Comparison of ENCODE assay signal across 18 mouse cellular contexts in the genomic region with DNA sequence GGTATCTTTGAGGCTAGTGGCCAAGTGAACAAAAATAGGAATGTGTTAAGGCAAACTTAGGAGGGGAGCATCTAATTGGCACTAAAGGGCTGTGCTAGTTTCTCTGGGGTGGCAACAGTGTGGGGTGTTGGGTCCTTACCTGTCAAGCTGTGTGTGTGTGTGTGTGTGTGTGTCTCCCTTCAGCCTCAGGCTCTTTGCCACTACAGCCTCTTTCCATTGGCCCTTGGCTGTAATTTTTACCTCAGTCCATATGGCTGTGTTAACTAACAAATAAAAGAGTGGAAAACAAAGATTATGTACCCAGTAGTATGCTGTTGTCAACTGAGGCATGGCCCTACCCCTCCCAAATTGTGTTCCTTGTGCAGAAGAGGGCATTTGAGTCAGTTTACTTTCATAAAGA. TPM values are rescaled to one million over a fixed set of nuclear protein-coding genes. Genes with fewer than 3 reads are reported as not detected.
DNase-seq lines count a peak whose midpoint lies in the region; ATAC-seq lines count a peak whose summit lies in the region.
"Had no signal": no experiment of that assay in that cellular context is flagged by ENCODE, and none has a peak within 500 bp of the region (broad histone marks: within the 10 kb centered on the region; RNA-seq: fewer than 3 reads in every experiment).

No protein-coding gene starts in this region.

- H3K36me3 ChIP-seq in forebrain, embryonic 10.5 days (replicated peaks): no peaks in the 10 kb centered on the region
- H3K36me3 ChIP-seq in hindbrain, embryonic 12.5 days: no peaks in the 10 kb centered on the region
- H3K36me3 ChIP-seq in midbrain, embryonic 14.5 days (ENCODE audit: control insufficient read depth, insufficient read depth, low read length): no peaks in the 10 kb centered on the region
- H3K36me3 ChIP-seq: heart, embryonic 12.5 days had no signal

- DNase-seq in brain, adult 2 months (ENCODE audit: low read depth, low spot score): peak; percentile 40
- DNase-seq in forebrain, embryonic 10.5 days (ENCODE audit: extremely low spot score, low spot score): no peak
- DNase-seq in midbrain, embryonic 14.5 days: no peak
- no peak for DNase-seq in adrenal gland, adult 2 months
- DNase-seq in urinary bladder, adult 18-20 months (ENCODE audit: low spot score in 2 of 2): no peak
- DNase-seq: cerebellum, adult 8-10 months; gastrocnemius, postnatal 10 days; heart, postnatal 4 days; kidney, adult 8-10 months; liver; lung, embryonic 14.5 days had no signal

- H3K4me3 ChIP-seq in forebrain, embryonic 10.5 days: peak overlapping the region; percentile 16; the same call in 1 of the 2 replicates
- H3K4me3 ChIP-seq in hindbrain, embryonic 12.5 days: peak overlapping the region; percentile 50
- peak overlapping the region; percentile 57 for H3K4me3 ChIP-seq in midbrain, embryonic 14.5 days (replicated peaks; ENCODE audit: low read depth, low read length)
- H3K4me3 ChIP-seq: heart, embryonic 12.5 days had no signal

- H3K4me1 ChIP-seq in forebrain, embryonic 10.5 days: peaks cover 50% of the 10 kb centered on the region
- H3K4me1 ChIP-seq in hindbrain, embryonic 12.5 days: peaks cover 46% of the 10 kb centered on the region
- peaks cover 71% of the 10 kb centered on the region for H3K4me1 ChIP-seq in midbrain, embryonic 14.5 days (ENCODE audit: control insufficient read depth, insufficient read depth, low read length)
- H3K4me1 ChIP-seq: heart, embryonic 12.5 days had no signal

- H3K9ac ChIP-seq in hindbrain, embryonic 12.5 days: peak overlapping the region; percentile 55
- peak overlapping the region; percentile 59 for H3K9ac ChIP-seq in midbrain, embryonic 14.5 days (replicated peaks; ENCODE audit: low read length)
- H3K9ac ChIP-seq: heart, embryonic 12.5 days; lung, embryonic 14.5 days had no signal

- no peaks in the 10 kb centered on the region for H3K9me3 ChIP-seq in forebrain, embryonic 10.5 days
- no peaks in the 10 kb centered on the region for H3K9me3 ChIP-seq in hindbrain, embryonic 12.5 days (replicated peaks)
- H3K9me3 ChIP-seq in midbrain, embryonic 14.5 days (ENCODE audit: control insufficient read depth, low read length): no peaks in the 10 kb centered on the region
- H3K9me3 ChIP-seq: heart, embryonic 12.5 days had no signal

- H3K27ac ChIP-seq in forebrain, embryonic 10.5 days: no peak overlapping the region
- no peak overlapping the region for H3K27ac ChIP-seq in hindbrain, embryonic 12.5 days
- 0 out of 2 replicates have a peak overlapping the region, but pooled peaks have one; percentile 20 for H3K27ac ChIP-seq in midbrain, embryonic 14.5 days (replicated peaks; ENCODE audit: low read depth, low read length)
- H3K27ac ChIP-seq: left cerebral cortex, adult 2 months had no signal

- peaks cover 15% of the 10 kb centered on the region for H3K27me3 ChIP-seq in forebrain, embryonic 10.5 days (ENCODE audit: poor library complexity, severe bottlenecking)
- no peaks in the 10 kb centered on the region for H3K27me3 ChIP-seq in hindbrain, embryonic 12.5 days
- no peaks in the 10 kb centered on the region for H3K27me3 ChIP-seq in midbrain, embryonic 14.5 days (ENCODE audit: control insufficient read depth, insufficient read depth, low read length)

- no peak for ATAC-seq in hindbrain, embryonic 12.5 days (ENCODE audit: low FRiP score)
- no peak for ATAC-seq in midbrain, embryonic 14.5 days (ENCODE audit: low FRiP score, low TSS enrichment)
- no peak for ATAC-seq in megakaryocyte, adult 5-6 weeks (ENCODE audit: poor library complexity, severe bottlenecking)
- ATAC-seq in inflammation-experienced regulatory T-cells, adult 6 months: no peak

- peak overlapping the region; percentile 70 for H3K4me2 ChIP-seq in hindbrain, embryonic 12.5 days (replicated peaks)
- peak overlapping the region; percentile 76 for H3K4me2 ChIP-seq in midbrain, embryonic 14.5 days (ENCODE audit: low read length)
- H3K4me2 ChIP-seq: heart, embryonic 12.5 days; lung, embryonic 14.5 days had no signal

RNA-seq across cellular contexts. Expression of gene Myt1, which starts 5.3 kb away (rescaled TPM):
- polyA plus RNA-seq in forebrain, embryonic 10.5 days (2016; fragmentation: Nextera tagmentation; extraction: Ambion mirVana): 9.5 and 11.5 TPM in 2 replicates
- 57.8 and 62.1 TPM in 2 replicates for polyA plus RNA-seq in hindbrain, embryonic 12.5 days (2016; fragmentation: Nextera tagmentation; extraction: Ambion mirVana)
- polyA plus RNA-seq in midbrain, embryonic 14.5 days (2014; fragmentation: Nextera tagmentation; extraction: Ambion mirVana): 21.2 and 31.3 TPM in 2 replicates
- total RNA-seq in adrenal gland, adult 2 months (2021): 1 to 10 TPM; 2.6 to 5.0 TPM
- 0.91 and 0.99 TPM in 2 replicates for polyA plus RNA-seq in adrenal gland, adult 2 months (2012; rRNA removed)
- total RNA-seq in megakaryocyte, adult 5-6 weeks (2015): not detected in 2 replicates
- total RNA-seq in megakaryocyte, adult 5-6 weeks (2017): not detected in 2 replicates
- polyA plus RNA-seq in inflammation-experienced regulatory T-cells, adult 6 months (2017; shearing (Covaris generic)): not detected
- total RNA-seq: heart, postnatal 4 days; megakaryocyte progenitor cell, adult 5-6 weeks had no signal
- polyA plus RNA-seq: C2C12 had no signal

RNA-seq across cellular contexts. Expression of gene Oprl1, which starts 53.6 kb away (rescaled TPM):
- polyA plus RNA-seq in forebrain, embryonic 10.5 days (2016; fragmentation: Nextera tagmentation; extraction: Ambion mirVana): 4.5 and 5.2 TPM in 2 replicates
- polyA plus RNA-seq in hindbrain, embryonic 12.5 days (2016; fragmentation: Nextera tagmentation; extraction: Ambion mirVana): 42.7 and 43.2 TPM in 2 replicates
- polyA plus RNA-seq in midbrain, embryonic 14.5 days (2014; fragmentation: Nextera tagmentation; extraction: Ambion mirVana): 105 and 110 TPM in 2 replicates
- total RNA-seq in adrenal gland, adult 2 months (2021): 1 to 10 TPM; 1.0 to 3.7 TPM
- polyA plus RNA-seq in adrenal gland, adult 2 months (2012; rRNA removed): 1.3 and 1.6 TPM in 2 replicates
- total RNA-seq in megakaryocyte, adult 5-6 weeks (2015): not detected in 2 replicates
- not detected in 2 replicates for total RNA-seq in megakaryocyte, adult 5-6 weeks (2017)
- under 1 TPM in 1 of 3 experiments, not detected in 2; 0.68 TPM for polyA plus RNA-seq in inflammation-experienced regulatory T-cells, adult 6 months (2017; shearing (Covaris generic))
- total RNA-seq: gastrocnemius, postnatal 10 days; megakaryocyte progenitor cell, adult 5-6 weeks had no signal
- polyA plus RNA-seq: C2C12 had no signal
